Mouse (Mus musculus): ENCODE results near the gene Casz1.

Gene Casz1

DNA sequence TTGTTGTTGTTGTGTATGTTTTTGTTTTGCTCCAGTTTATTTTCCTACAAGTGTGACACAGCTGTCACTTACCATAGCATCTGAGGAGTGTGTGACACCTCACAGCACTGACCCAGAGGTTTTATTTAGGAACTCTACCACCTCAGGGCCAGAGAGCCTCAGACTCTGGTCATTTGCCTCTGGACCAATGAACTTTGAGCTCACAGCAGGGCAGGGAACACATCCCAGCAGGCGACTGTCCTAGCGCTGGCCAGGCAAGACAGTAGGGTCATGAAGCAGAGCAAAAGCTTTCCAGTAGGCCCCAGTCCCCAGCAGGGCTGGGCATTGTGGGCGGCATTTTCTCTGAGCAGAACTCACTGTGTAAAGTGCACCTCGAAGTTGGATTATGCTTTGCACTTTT lies 1.2 kb upstream of the Casz1 start:
- no peak for DNase-seq (ENCODE audit: low spot score)

DNA sequence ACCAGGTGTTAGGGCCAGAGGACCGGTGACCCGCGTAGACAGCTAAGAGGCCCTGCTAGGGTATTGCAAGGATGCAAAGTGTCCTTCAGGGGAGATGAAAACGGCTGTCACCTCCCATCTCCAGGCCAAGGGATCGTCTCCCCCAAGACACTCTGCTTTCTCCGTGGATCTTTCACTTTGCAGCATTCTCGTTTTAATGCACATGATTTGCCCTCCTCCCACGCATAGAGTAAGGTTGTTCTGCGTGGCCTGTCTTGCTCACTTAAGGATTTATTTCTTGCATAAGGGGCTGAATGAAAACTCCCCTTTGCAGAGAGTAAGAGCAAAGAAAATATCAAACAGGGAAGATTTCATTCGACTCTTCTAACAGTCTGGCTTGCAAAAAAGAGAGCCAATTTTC lies 593 bp upstream of the Casz1 start:
- no peak for DNase-seq (ENCODE audit: low spot score)

DNA sequence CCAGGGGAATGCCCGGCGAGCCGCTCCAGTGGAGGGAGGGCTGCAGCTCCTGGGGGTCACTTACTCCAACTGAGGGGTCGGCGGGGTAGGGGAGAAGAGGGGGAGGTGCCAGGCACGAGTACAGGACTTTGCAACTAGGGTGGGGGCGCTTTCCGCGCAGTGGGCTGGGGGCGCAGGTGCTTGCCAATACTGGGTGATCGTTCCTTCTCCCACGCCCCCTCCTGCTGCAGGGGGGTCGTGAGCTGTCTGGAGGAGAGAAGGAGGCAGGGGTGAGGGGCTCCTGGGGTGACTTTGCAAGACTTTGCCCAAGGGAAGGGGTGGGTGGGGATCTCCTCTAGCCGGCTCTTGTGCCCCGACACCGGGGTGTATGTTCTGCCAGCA lies 541 bp downstream of the Casz1 start:
- DNase-seq (ENCODE audit: low spot score) = no peak

DNA sequence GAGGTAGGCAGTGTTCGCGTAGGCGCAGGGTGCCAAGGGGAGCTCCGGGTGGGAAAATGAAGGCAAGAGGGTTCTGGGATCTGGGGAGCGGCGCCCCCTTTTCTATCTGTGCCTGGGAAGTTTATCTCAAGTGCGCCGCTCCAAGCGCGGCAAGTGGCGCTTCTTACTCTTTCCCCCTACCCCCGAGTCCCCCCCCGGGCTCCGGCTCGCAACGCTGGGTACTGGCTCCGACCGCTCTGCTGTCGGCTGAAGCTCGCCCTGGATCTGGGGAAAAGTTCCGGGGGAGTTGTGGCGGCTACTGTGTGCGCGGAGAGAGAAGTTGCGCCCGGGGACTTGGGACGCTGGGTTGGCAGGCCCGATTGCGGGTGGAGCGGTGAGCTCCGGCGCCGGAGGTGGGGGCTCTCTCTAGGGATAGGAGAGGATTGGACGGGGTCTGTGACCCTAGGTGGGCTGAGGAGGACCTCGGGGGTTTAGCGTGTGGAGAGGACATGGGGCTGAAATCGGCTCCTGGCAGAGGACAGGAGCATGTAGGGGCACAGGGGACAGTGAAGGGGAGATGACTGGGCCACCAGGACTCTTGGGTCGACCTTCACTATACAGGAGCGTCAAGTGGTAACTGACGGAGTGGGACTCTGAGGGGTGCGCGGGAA lies 1.1 kb downstream of the Casz1 start:
- no peak for DNase-seq (ENCODE audit: low spot score)

DNA sequence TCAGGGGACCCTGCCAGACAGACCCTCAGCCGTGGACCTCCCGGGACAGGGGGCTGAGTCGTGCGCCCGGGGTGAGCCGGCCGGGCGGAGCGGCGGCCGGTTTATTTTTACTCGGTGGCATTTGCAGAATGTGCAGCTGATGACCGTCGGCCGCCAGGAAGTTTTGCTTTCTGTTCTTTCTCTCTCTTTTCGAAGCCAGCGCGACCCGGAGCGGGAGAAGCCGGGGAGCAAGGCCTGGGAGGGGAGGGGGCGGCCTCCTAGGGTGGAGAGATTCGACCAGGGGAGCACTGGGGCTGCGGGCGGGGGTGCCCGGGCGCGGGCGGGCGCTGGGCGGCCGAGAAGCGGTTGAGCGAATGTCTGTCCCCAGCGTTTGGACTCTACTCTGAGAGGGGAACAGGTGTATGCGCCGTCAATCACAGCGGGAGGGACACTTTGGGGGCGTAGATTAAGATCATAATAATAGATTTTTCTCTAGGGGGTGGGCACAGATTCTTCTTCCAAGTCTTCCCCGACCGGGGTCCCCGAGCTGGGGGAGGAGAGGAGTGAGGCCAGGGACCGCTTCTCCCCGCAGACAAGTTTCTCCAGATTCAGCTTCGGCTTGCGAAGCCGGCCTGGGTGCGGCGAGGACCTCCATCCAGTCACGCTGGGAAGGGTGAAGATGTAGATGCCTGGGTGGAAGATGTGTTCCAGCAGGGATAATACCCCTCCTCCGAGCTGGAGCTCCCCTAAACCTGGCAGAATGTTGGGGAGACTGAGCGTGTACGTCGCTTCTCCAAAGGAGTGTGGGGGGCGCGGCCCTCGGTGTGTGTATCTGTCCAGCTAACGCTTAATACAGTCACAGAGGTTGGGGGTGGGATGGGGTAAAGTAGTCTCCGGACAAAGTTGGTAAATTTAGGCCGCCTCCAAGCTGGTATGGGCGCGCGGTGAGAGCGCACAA lies 1.9 kb downstream of the Casz1 start:
- no peak for DNase-seq (ENCODE audit: low spot score)

DNA sequence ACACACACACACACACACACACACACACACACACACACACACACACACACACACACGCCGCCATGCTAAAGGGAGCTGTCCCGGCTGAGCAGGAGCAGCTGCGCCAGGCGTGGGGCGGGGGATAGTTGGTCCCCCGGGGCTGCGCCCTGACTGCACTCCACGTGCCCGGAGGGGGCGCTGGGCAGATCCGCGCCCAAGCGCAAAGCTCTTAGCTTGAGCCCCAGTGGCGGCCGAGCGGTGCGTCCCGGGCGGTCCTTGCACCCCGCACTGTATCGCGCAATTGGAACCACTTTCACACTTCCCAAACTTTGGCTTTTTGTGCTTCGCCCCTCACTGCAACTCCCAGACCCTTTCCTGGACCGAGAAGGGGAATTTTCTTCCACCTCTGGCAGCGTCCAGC lies 2.6 kb downstream of the Casz1 start:
- no peak for DNase-seq (ENCODE audit: low spot score)

DNA sequence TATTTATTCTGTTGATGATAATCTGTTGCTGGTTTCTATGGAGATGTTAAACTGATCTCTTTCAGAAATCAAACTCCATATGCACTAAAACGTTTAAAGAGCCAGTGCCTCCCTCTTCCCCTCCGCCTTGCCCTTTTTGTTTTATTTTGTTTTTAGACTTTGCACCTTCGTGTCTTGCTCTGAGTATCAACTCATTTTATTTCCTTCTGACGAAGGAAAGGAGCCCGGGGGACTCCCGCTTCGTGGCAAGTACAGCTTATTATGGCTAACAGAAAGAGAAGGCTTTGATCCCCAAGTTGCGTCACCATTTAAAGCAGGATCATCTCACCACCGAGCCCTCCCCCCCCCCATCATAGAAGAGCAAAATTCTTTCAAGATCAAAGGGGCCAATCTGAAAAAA lies 3.2 kb downstream of the Casz1 start:
- no peak for DNase-seq (ENCODE audit: low spot score)

DNA sequence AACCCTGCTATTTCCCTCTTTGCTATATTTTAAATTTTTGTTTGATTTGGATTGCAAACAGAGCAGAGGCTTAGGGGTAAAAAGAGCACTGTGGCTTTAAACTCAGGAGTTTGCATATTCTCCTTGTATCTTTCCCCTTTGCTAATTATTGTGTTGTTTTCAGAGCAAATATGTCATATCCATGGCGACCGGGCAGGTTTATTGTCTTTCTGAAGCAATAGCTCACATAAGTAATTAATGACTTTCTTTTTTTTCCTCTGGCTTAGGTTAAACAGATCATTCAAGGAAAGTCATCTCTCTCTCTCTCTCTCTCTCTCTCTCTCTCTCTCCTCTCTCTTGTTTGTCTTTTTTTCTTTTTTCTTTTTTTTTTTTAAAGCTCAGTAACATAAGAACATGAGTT lies 4.6 kb downstream of the Casz1 start:
- no peak for DNase-seq (ENCODE audit: low spot score)

DNA sequence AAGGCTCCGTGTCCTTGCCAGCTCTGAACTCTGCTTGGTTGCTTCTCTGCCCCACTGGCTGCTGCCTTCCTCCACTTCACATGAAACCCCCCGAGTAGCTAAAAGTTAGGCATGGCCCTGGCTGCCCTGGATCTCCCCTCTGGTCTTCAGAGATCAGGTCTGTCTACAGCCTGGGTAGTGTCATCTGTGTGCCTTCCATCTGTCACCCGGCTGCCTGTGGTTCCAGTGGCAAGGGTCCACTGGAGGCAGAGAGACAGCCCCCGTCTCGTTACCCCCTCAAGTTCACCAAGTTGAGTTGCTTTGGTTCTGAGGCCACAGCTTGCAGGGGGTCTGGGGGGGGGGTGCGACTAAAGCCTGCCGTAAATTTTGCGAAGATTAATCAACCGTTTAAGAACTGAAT lies 6.5 kb downstream of the Casz1 start:
- no peak for DNase-seq (ENCODE audit: low spot score)

DNA sequence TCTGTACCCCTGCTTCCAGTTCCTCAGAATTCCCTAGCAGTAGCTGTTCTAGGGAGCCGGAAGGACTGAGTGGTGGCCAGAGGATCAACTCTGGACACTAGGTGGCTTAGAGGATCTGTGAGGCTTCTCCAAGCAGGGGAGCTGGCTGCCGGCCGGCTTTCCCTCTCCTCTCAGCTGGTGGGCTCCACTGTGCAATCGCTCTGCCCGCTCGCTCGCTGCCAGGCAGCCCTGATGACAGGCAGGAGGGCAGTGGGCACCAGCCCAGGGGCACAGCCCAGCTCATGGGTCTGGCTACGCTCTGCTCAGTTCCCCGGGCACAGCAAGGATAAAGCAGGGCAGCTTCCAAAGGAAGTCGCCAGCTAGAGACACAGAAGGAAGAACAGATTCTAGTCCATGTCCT lies 7.7 kb downstream of the Casz1 start:
- DNase-seq (ENCODE audit: low spot score) = no peak

DNA sequence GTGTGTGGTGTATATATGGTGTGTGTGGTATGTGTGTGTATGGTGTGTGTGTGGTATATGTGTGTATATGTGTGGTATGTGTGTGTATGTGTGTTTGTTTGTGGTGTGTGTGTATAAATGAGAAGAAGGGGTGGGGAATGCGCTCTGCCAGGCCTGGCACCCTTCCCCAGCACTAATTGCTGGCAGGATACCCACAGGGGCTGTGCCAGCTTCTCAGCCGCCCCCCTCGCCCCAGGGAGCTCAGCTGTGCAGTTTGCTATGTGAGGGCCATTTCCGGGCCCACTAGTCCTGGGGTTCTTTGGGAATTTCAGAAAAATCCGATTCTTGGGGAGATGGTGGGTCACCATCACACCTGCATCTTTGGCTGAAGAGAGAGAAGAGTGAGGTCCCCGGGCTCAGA lies 9.0 kb downstream of the Casz1 start:
- no peak for DNase-seq (ENCODE audit: low spot score)

DNA sequence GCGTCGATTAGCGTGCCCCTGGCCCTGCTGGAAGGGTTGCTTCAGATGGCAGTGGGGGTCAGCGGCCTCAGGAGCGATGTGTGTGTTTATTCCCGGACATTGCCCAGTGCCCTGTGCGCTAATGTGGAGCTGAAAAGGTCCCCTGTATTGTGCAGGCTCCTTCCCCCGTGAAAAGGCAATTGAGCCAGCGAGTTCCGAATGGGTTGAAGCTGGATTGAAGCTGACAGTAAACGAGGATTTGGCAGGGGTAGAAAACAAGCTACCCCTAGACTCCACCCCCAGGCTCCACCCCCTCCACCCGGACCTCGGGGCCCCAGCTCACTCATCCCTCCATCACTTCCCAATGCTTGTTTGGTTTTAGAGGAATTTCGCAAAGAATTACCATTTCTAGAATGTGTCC lies 12.3 kb downstream of the Casz1 start:
- no peak for DNase-seq (ENCODE audit: low spot score)

DNA sequence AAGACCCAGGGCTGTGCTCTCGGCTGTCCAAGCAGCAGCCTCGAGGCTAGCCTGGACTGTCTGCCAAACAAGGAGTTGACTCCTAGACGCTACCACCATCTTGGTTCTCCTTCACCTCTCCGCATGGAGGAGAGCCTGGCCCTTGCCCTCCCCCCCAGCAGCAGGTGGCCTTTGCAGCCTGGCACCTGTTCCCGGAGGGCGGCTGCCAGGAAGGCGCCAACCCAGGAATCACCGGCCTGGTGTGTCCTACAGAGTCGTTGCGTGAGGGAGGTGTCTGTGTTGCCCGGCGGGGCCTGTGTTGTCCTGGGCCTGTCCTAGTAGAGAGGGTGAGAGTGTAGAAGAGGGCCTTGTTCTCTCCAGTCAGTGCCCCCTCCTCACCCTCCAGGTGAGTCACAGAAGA lies 13.9 kb downstream of the Casz1 start:
- no peak for DNase-seq (ENCODE audit: low spot score)

DNA sequence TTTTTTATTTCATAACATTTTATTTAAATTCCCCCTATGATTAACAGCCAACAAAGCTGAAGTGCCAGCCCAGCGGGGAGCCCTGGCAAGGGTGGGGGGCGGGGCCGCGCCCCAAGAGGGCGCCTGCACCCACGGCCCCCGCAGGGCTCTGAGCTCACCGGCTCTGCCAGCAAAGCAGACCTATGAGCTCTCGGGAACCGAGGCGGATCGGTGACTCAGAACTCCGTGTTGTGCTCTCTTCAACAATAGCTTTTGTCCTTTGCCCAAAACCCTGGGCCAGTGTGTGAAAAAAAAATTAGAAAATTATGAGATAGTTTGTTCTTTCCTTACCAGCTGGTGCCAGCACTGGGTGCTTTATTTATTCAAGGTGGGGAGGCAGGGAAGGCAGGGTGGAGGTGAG lies 15.9 kb downstream of the Casz1 start:
- no peak for DNase-seq (ENCODE audit: low spot score)

DNA sequence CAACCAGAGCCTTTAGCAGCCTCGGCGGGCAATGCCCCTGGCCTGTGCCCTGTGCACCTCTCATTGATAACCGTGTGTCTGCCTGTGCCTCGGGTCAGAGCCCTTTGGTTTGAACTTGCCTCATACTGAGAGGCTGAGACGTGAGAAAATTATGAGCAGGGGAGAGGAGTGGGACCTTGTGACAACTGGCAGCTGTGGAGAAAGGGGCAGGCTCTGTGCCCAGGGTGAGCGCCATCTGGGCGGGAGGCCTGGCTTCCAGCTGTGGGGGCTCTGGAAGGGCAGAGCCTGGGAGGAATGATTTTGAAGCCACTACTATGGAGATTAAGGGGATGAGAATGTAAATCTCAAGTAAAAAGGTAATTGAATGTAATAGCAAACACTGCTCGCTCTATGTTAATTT lies 19.1 kb downstream of the Casz1 start:
- no peak for DNase-seq (ENCODE audit: low spot score)

DNA sequence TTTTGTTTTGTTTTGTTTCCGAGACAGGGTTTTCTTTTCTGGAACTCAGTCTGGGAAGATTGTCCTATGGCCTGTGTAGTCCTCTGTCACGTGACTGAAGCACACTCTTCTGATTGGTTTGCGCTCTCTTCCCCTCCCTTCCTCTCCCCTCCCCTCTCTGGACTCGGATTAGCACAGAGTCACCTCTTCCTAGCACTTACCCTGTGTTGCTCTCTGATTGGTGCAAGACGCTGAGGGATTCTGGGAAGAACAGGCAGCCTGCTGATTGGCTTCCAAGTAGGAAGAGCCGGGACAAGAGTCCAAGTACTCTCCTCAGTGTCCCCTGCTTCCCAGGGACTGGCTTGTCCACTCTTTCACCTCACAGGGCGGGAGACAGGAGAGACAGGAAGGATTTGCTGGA lies 26.1 kb downstream of the Casz1 start:
- no peak for DNase-seq (ENCODE audit: low spot score)

DNA sequence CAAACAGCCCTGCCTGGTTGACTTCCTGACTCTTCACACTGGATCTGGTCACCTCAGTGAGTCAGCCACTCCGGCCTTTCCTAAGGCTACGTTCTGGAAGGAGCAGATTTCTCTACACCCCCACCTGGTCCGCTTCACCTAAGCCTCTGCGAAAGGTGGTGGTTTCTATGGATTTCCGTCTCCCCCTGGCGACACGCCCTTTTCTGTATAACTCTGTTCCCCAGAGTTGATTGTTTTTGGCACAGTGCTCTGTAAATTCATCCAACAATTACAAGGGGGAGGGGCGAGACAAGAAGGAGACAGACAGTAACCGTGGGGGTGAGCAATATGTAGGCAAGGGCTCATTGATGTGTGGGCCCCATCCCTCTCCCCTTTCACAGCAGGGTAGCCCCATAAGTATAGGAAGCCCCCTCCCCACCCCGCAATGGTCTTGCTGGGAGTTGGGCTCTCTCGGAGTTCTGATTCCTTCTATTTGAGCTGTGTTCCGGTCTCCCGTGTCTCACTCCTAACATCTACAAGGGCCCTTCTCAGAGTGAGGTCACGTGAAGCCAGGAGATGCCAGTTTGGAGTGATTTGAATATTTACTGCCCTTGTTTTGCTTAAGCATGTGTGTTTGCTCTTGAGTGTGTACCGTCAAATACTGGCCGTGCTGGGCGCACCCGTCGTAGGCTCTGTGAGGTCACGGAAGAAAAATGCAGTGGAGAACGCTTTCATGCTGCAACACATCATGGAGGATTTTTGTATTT lies 29.2 kb downstream of the Casz1 start:
- DNase-seq (ENCODE audit: low spot score) = no peak

DNA sequence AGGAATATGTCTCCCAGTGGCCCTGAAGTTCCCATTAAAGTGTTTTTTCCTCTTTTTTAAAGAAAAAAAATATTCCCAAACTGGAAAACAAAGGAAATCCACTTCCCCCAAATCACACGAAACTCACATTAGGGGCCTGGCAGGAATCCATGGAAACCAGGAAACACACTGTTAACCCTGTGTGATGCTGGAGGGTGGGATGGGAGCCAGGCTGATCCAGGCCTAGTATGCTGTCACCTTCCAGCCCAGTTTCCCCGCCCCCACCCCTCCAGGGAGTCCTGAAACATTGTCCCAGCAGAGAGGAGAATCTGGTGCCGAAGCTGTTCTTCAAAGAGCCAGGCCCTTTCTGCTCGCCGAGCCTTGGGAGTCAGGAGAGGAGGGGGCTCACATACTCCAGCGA lies 32.2 kb downstream of the Casz1 start:
- no peak for DNase-seq (ENCODE audit: low spot score)

DNA sequence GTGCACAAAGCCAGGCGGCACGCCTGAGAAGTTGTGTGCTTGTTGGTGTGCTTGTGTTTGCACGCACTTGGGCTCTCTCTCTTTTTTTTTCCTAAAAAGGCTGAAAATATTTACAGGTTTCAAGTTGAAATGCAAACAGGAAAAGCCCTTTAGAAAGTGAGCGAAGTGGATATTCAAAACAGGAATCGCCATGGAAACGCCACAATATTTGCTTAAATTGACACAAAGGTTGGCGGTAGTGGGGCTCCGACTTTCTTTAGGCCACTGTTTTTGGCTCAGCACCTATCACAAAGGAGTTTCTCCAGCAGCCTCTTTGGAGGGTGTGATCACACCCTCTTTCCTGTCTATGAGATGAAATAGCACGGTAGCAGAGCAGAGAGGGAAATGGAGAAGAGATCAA lies 32.8 kb downstream of the Casz1 start:
- DNase-seq (ENCODE audit: low spot score) = no peak

DNA sequence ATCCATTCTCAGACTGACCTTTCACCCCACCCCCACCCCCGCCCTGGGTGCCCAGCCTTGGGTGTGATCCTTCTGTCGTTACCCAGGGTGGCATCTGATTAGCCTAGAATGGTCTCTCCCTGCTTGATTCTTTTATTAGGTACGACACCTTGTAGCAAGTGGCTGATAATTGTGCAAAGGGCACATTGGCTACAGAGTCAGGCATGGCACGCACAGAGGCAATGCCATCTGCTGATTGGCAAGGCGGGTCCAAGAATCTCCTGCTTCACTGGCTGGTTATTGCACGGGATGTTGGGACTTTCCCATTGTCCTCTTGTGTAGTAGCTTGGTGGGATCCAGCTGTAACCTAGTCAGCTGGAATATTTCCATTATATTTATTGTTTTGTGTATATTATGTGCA lies 33.4 kb downstream of the Casz1 start:
- no peak for DNase-seq (ENCODE audit: low spot score)

DNA sequence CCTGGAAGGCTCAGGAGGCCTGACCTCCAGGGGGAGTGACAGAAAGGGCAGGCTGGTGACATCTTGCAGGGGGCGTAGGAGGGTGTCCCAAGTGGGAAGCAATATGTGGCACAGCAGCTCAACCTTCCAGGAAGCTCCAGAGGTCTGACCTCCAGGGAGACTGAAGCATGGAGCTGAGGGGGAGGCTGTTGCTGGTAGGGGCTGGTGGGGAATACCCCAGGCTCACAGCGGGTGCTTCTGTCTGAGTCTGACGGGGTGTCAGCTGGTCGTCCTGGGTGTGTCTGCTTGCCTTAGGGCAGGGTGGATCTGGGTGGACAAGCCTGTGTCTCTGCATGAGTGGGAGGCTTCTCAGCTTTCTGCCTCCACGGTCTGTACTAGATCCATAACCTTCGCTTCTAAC lies 38.1 kb downstream of the Casz1 start:
- DNase-seq (ENCODE audit: low spot score) = no peak

DNA sequence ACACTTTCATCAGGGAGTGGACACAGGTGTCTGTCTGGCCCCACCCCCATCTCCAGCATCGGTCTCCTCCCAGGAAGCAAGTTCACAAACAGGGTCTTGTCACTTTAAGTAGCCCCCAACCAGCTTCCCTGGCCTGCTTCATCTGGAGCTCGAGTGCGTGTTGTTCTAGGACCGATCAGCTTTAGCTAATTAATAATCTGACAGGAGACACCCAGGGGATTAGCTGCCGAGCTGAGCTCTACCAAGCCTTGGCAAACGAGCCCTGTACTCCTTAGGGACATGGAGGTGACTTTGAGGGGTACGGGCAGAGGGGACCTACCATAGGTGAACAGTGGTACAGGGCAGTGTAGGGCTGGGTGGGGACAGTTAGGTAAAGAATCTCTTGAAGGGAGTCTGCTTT lies 40.7 kb downstream of the Casz1 start:
- DNase-seq (ENCODE audit: low spot score) = no peak

DNA sequence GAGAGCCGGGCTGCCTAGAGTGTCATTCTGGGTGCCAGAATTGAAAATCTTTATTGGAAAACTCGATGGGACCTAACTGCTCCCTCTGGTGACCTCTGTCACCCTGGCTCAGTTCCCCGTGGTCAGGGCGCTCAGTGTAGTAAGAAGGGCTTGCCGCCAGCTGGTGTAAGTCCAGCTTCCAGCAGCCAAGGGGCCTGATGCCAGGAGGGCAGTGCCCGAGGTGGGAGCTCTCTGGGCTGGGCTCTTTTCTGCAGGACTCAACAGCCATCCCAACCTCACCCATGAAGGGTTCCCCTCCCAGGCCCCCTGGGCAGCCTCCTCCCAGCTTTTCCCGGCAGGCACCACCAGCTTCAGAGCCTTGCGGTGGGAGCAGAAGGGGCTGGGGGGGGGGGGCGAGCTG lies 42.0 kb downstream of the Casz1 start:
- DNase-seq (ENCODE audit: low spot score) = no peak

Data from T-cell, adult 2 months (primary cell).